Mouse (Mus musculus) small intestine, adult 2 months (tissue): ENCODE results near the gene Dock9. TPM values are rescaled to one million over a fixed set of nuclear protein-coding genes. Genes with fewer than 3 reads are reported as not detected.

Experiments
- H3K27ac ChIP-seq: fragments of 200-500 bp; 2 replicates; pipeline ENCODE4 v1.5.1; 2012; ENCODE audit warnings: low read depth, low read length, control low read depth, inconsistent platforms; ENCODE audit not compliant: insufficient read depth
- H3K27me3 ChIP-seq: fragments of 200-500 bp; 2 replicates; pipeline ENCODE4 v1.6.1; 2012; ENCODE audit warnings: mild to moderate bottlenecking, moderate library complexity, low read length, inconsistent platforms; ENCODE audit not compliant: control insufficient read depth, insufficient read depth
- H3K36me3 ChIP-seq: fragments of 200-500 bp; 2 replicates; pipeline ENCODE4 v1.6.1; 2012; ENCODE audit warnings: mild to moderate bottlenecking, low read length, control low read depth, inconsistent platforms; ENCODE audit not compliant: control insufficient read depth, insufficient read depth
- H3K4me1 ChIP-seq: fragments of 200-500 bp; 2 replicates; pipeline ENCODE4 v1.6.1; 2012; ENCODE audit warnings: low read length, inconsistent platforms, mixed read lengths; ENCODE audit not compliant: control insufficient read depth, insufficient read depth, insufficient read length
- H3K4me3 ChIP-seq: fragments of 200-500 bp; 2 replicates; pipeline ENCODE4 v1.5.1; 2012; ENCODE audit warnings: low read depth, mild to moderate bottlenecking, control low read depth, inconsistent platforms, low read length, moderate library complexity
- CTCF ChIP-seq: fragments of 200-500 bp; IDR thresholded peaks from 2 replicates; pipeline ENCODE4 v1.5.1; 2012; ENCODE audit warnings: low read depth, mild to moderate bottlenecking, control low read depth, inconsistent platforms, low read length, moderate library complexity, mixed read lengths; ENCODE audit not compliant: insufficient replicate concordance, insufficient read length; ENCODE audit errors: extremely low read depth
- POLR2A ChIP-seq: fragments of 200-500 bp; IDR thresholded peaks from 2 replicates; pipeline ENCODE4 v1.6.1; 2012; ENCODE audit warnings: low read depth, mild to moderate bottlenecking, control low read depth, inconsistent platforms, low read length, moderate library complexity
- WGBS: fragments of 180-500 bp; shearing (Covaris S2); methylation state at CpG from one replicate; pipeline ENCODE4 v1.1.7; 2018; 5-methylcytosine and 5-hydroxymethylcytosine counted together
- polyA plus RNA-seq: library from polyadenylated mRNA; depleted of rRNA; stranded (reverse); fragments of >200 nt; gene quantifications from 2 replicates; pipeline ENCODE4 v1.2.3, GENCODE M21; 2012

The Dock9 gene
- polyA plus RNA-seq, 1 experiment, result 5.7 TPM

DNA sequence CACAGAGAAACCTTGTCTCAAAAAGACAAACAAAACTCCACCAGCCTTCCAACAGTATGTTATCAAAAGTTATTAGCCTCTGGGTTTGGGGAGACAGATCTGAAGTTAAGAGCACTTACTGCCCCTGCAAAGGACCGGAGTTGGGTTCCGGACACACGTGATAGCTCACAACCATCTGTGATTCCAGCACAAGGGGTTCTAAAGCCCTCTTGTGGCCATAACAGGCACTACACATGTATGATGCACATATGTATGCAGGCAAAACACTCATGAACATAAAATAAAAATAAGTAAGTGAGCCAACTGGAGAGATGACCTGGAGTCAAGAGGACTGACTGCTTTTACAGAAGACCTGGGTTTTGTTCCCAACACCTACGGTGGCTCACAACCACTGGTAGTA, 6.8 kb upstream of the Dock9 start:
- 90% methylated on average over 4 of the region's 4 CpGs for WGBS
- Histone ChIP-seq H3K27me3 (no peaks in the 10 kb centered on the region), H3K4me3 (no peak overlapping the region), H3K36me3 (no peaks in the 10 kb centered on the region), H3K4me1 (no peaks in the 10 kb centered on the region), H3K27ac (no peak overlapping the region)
- TF ChIP-seq POLR2A, result no peak
- TF ChIP-seq CTCF, result peak; percentile 47; the same call in 1 of the 2 replicates

DNA sequence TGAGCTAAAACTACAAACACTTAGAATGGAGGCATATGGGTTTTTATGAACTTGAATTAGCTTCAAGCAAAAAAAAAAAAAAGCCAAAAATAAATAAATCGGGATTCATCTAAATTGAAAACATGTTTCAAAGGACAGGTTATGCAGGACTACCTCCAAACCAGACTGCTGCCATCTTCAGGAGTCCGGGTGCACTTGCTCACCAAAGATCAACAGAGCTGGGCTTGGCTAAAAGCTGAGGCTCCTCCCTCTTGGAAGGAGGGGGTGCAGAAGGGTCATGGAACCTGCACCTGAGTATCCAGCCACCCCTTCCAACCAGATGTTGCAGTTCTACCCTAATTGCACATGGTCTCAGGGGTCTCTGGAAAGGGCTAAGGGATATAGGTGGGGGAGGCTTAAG, 3.3 kb upstream of the Dock9 start:
- TF ChIP-seq CTCF (peak; percentile 28; the same call in 1 of the 2 replicates), POLR2A (no peak)
- H3K4me3 ChIP-seq, result no peak overlapping the region
- H3K27ac ChIP-seq, result no peak overlapping the region
- no peaks in the 10 kb centered on the region for H3K27me3 ChIP-seq
- WGBS, result 3% methylated on average over 2 of the region's 2 CpGs
- 0 out of 2 replicates have a peak, but pooled peaks cover 4% of the 10 kb centered on the region for H3K4me1 ChIP-seq
- no peaks in the 10 kb centered on the region for H3K36me3 ChIP-seq

DNA sequence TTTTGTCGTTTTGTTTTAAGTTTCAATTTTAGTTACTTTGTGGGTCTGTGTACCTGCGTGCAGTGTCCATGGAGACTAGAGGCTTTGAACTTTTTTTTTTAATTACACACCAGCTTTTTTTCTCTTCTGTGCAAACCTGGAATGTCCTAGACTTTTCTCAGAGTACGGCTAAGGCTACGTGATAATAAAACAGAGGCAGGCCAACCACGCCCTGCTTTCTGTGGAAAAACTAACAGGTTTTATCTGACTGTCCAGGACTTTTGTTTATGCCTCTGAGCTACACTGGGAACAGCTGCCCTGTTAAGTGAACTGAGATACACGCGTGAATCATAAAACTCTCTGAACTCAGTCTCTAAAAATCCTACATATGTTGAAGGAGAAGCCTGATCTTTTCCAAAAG, 1.5 kb upstream of the Dock9 start:
- Histone ChIP-seq H3K27ac (no peak overlapping the region), H3K27me3 (no peaks in the 10 kb centered on the region), H3K36me3 (no peaks in the 10 kb centered on the region), H3K4me3 (no peak overlapping the region), H3K4me1 (0 out of 2 replicates have a peak, but pooled peaks cover 4% of the 10 kb centered on the region)
- 25% methylated on average over 7 of the region's 7 CpGs for WGBS
- TF ChIP-seq CTCF, result no peak
- TF ChIP-seq POLR2A, result no peak

DNA sequence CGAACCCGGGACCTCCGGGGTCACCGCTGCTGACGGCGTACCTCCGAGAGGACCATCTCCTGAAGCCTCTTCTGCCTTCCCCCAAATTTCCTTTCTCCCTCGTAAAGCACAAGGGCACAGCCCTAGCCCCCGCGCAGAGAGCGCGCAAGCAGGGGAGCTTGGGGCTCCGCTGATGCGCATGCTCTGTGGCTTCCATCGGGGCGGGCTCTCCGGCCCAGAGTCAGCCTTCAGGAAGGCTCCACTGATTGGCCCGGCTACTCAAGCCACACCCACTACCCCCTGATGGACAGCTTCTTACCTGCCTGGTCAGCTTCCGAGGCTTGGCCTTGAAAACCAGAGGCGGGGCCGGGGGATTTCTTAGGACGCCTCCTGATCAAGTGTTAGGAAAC, 768 bp upstream of the Dock9 start:
- WGBS, result under 1% methylated on average over 22 of the region's 22 CpGs
- Histone ChIP-seq H3K27me3 (no peaks in the 10 kb centered on the region), H3K36me3 (no peaks in the 10 kb centered on the region), H3K4me1 (0 out of 2 replicates have a peak, but pooled peaks cover 4% of the 10 kb centered on the region), H3K27ac (peak overlapping the region; percentile 94), H3K4me3 (peak overlapping the region; percentile 84)
- TF ChIP-seq POLR2A (peak; percentile 74; the same call in 1 of the 2 replicates), CTCF (no peak)

DNA sequence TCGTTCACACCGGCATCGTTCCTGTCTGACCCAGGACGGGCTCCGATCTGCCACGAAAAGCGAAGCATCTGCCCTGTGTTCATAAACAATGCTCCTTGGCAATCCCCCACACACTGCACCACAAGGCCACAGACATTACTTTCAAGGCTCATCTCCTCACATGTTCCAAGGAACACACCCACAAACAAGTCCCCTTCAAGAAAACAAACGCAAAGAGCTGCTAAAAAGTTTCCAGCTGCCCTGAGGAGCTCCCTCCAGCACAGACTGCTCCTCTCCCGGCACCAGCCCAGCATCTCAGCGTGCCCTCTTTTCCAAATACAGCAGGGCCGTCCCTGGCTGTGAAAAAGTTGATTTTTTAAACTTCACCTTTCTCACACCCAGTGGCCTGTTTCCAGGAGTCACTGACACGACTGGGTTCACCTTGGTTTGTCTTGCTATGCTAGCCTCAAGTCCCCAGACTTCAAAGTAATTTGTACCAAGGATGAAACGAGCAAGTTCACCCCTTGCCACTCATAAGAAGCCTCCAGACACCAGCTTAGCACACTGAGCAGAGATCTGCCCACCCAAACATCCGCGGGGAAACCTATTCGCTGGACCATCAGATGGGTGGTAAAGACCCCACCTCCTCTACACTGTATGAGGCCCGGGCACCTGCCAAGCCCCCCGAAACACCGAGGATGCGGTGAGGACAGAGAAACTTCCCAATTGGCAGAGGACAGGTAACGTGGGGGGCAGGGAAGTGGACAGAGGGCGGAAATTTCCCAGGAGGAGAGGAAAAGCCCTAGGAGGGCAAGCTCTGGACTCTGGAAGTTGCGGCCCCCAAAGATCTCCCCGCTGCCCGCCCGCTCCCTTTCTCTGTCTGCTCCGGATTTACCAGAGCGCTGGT, 823 bp downstream of the Dock9 start:
- H3K27ac ChIP-seq, result peak overlapping the region; percentile 10; the same call in 1 of the 2 replicates
- H3K4me1 ChIP-seq, result 0 out of 2 replicates have a peak, but pooled peaks cover 4% of the 10 kb centered on the region
- TF ChIP-seq CTCF, result no peak
- TF ChIP-seq POLR2A, result no peak
- H3K4me3 ChIP-seq, result peak overlapping the region; percentile 84
- 19% methylated on average over 28 of the region's 28 CpGs for WGBS
- H3K36me3 ChIP-seq, result no peaks in the 10 kb centered on the region
- no peaks in the 10 kb centered on the region for H3K27me3 ChIP-seq

DNA sequence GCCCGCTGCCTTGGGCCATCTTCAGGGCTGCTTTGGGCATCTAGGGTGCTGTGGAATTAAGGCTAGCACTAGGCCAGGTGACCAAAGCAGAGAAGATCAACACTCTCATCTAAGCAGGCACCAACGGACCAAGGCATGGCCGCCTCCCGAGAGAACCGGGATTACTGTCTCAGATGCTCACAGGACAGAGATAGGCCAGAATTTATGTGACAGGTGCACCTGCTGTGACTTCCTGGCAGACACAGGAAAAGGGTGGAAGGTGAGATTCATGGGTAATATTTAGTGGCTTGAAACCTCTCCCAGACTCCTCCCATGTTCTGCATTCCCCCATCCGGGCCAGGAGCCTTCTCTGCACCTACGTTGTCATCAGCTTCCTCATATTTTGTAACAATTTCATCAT, 2.1 kb downstream of the Dock9 start:
- 65% methylated on average over 7 of the region's 7 CpGs for WGBS
- no peak overlapping the region for H3K4me3 ChIP-seq
- H3K27ac ChIP-seq, result no peak overlapping the region
- TF ChIP-seq CTCF (no peak), POLR2A (no peak)
- 0 out of 2 replicates have a peak, but pooled peaks cover 4% of the 10 kb centered on the region for H3K4me1 ChIP-seq
- H3K27me3 ChIP-seq, result no peaks in the 10 kb centered on the region
- no peaks in the 10 kb centered on the region for H3K36me3 ChIP-seq

DNA sequence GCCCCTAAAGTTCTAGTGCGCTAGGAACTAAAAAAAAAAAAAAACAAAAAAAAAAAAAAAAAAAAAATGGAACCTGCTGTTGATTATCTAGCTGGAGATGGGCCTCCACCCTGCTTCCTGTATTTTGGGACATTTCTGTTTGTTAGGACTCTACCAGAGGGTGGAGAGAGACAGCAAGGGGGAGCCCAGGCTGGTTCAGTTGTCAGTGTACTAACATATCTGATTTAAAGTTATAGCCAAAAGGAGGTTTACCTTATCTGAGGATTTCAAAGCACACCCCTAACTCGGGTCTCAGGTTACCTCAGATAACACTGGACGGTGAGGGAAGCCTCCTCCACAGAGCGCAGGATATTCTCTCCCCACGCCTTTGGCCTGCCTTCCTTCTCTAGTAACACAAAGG, 4.0 kb downstream of the Dock9 start:
- 0 out of 2 replicates have a peak, but pooled peaks cover 4% of the 10 kb centered on the region for H3K4me1 ChIP-seq
- no peak overlapping the region for H3K4me3 ChIP-seq
- no peaks in the 10 kb centered on the region for H3K36me3 ChIP-seq
- 80% methylated on average over 5 of the region's 5 CpGs for WGBS
- TF ChIP-seq CTCF (no peak), POLR2A (no peak)
- H3K27me3 ChIP-seq, result no peaks in the 10 kb centered on the region
- no peak overlapping the region for H3K27ac ChIP-seq
